Mouse (Mus musculus) E14TG2a.4 (cell line): ENCODE measurements at regions not wholly inside any gene's neighbourhood (a gene's known extent, or its start where the extent isn't known, plus 50 kb on each side); places are given as distances from the start of the nearest gene placed in this dataset.

Experiments used
- CTCF ChIP-seq: conservative IDR thresholded peaks from 2 replicates; pipeline ENCODE4 v1.5.1; 2014; ENCODE audit warnings: low read length
- NANOG ChIP-seq: IDR thresholded peaks from 2 replicates; pipeline ENCODE4 v1.6.1; 2014; ENCODE audit warnings: borderline replicate concordance, low read length, mixed read lengths
- POU5F1 ChIP-seq: IDR thresholded peaks from 2 replicates; pipeline ENCODE4 v1.6.1; 2014; ENCODE audit warnings: low read length, borderline replicate concordance

GRCm38 (mm10) chr2:45338809-45339208 lies 221.6 kb upstream of the Zeb2 start:
- no peak for TF ChIP-seq CTCF
- no peak for TF ChIP-seq NANOG
- TF ChIP-seq POU5F1 = no peak
